Mouse (Mus musculus) cortical plate, adult 2 months (tissue): Measurements from ENCODE around the gene Cyp2d22.

Source experiments
- CTCF ChIP-seq: fragments of 200-500 bp; IDR thresholded peaks from 2 replicates; pipeline ENCODE4 v1.5.1; 2011; ENCODE audit warnings: mild to moderate bottlenecking, control low read depth, low read length; ENCODE audit not compliant: insufficient read depth; ENCODE audit errors: extremely low read depth
- POLR2A ChIP-seq: fragments of 200-500 bp; IDR thresholded peaks from 2 replicates; pipeline ENCODE4 v1.6.1; 2011; ENCODE audit warnings: mild to moderate bottlenecking, low read length, control low read depth; ENCODE audit not compliant: insufficient read depth; ENCODE audit errors: extremely low read depth

- TF ChIP-seq CTCF (no peak), POLR2A (no peak)
These were observed 42.2 kb downstream of the Cyp2d22 start for GRCm38 (mm10) chr15:82337875-82338274.
